Mouse (Mus musculus) liver, embryonic 16.5 days (tissue): ENCODE data around the gene Acsbg2. TPM values are rescaled to one million over a fixed set of nuclear protein-coding genes. Genes with fewer than 3 reads are reported as not detected.

Source experiments
- ATAC-seq: fragments of 200-750 bp; cut with Nextera tagmentation; 2 replicates; pipeline ENCODE4 v1.8.0; 2017; ENCODE audit warnings: low read depth, mild to moderate bottlenecking, moderate number of reproducible peaks, moderate library complexity
- H3K27ac ChIP-seq: fragments of 300-500 bp; sonication (generic); 2 replicates; pipeline ENCODE4 v1.5.1; 2014; ENCODE audit warnings: mild to moderate bottlenecking, low read length
- H3K27me3 ChIP-seq: fragments of 300-500 bp; sonication (generic); 2 replicates; pipeline ENCODE4 v1.6.1; 2014; ENCODE audit warnings: low read depth, low read length, mixed read lengths; ENCODE audit not compliant: control insufficient read depth, insufficient read depth
- H3K36me3 ChIP-seq: fragments of 300-500 bp; sonication (generic); 2 replicates; pipeline ENCODE4 v1.6.1; 2014; ENCODE audit warnings: mild to moderate bottlenecking; ENCODE audit not compliant: control insufficient read depth, insufficient read depth
- H3K4me1 ChIP-seq: fragments of 300-500 bp; sonication (generic); 2 replicates; pipeline ENCODE4 v1.6.1; 2014; ENCODE audit warnings: low read depth, low read length, mixed read lengths; ENCODE audit not compliant: control insufficient read depth
- H3K4me2 ChIP-seq: fragments of 300-500 bp; sonication (generic); 2 replicates; pipeline ENCODE4 v1.6.1; 2014; ENCODE audit warnings: low read depth, low read length, mixed read lengths
- H3K4me3 ChIP-seq: fragments of 300-500 bp; sonication (generic); 2 replicates; pipeline ENCODE4 v1.5.1; 2014; ENCODE audit warnings: low read depth, mild to moderate bottlenecking, low read length
- H3K9ac ChIP-seq: fragments of 300-500 bp; sonication (generic); 2 replicates; pipeline ENCODE4 v1.6.1; 2014; ENCODE audit warnings: low read depth, low read length
- H3K9me3 ChIP-seq: fragments of 300-500 bp; sonication (generic); replicated peaks from 2 replicates; pipeline ENCODE4 v1.6.1; 2016; ENCODE audit warnings: low read length; ENCODE audit not compliant: control insufficient read depth
- WGBS: fragments of 180-500 bp; shearing (Covaris S2); extraction: QIAGEN DNeasy Blood & Tissue Kit; methylation state at CpG from one replicate; pipeline ENCODE4 v1.1.7; 2014; ENCODE audit not compliant: insufficient replicate concordance; 5-methylcytosine and 5-hydroxymethylcytosine counted together
- polyA plus RNA-seq: library from polyadenylated mRNA; unstranded; fragments of >200 nt; fragmentation: Nextera tagmentation; extraction: Ambion mirVana; gene quantifications from 2 replicates; pipeline ENCODE4 v1.2.1, GENCODE M21; 2015

The Acsbg2 gene
- polyA plus RNA-seq, 1 experiment from 2014 or later = not detected

- Histone ChIP-seq H3K27me3 (no peaks in the 10 kb centered on the region), H3K27ac (no peak overlapping the region), H3K4me1 (peaks cover 1% of the 10 kb centered on the region), H3K4me2 (no peak overlapping the region), H3K36me3 (peaks cover 9% of the 10 kb centered on the region), H3K9ac (no peak overlapping the region), H3K9me3 (no peaks in the 10 kb centered on the region), H3K4me3 (no peak overlapping the region)
- ATAC-seq = no peak
- 83% methylated on average over 5 of the region's 5 CpGs for WGBS
Measured at GRCm38 (mm10) chr17:56804952-56805351, 69.3 kb downstream of the Acsbg2 start.

- no peak overlapping the region for H3K9ac ChIP-seq
- WGBS = 81% methylated on average over 8 of the region's 8 CpGs
- no peaks in the 10 kb centered on the region for H3K27me3 ChIP-seq
- no peaks in the 10 kb centered on the region for H3K9me3 ChIP-seq
- no peak overlapping the region for H3K4me3 ChIP-seq
- no peak overlapping the region for H3K4me2 ChIP-seq
- H3K36me3 ChIP-seq = peaks cover 16% of the 10 kb centered on the region
- no peak for ATAC-seq
- no peaks in the 10 kb centered on the region for H3K4me1 ChIP-seq
- H3K27ac ChIP-seq = no peak overlapping the region
Measured at GRCm38 (mm10) chr17:56802065-56802464, 72.2 kb downstream of the Acsbg2 start.

- Histone ChIP-seq H3K36me3 (peaks cover 16% of the 10 kb centered on the region), H3K4me3 (no peak overlapping the region), H3K9me3 (no peaks in the 10 kb centered on the region), H3K27ac (no peak overlapping the region), H3K9ac (no peak overlapping the region), H3K4me1 (no peaks in the 10 kb centered on the region; the same call in 1 of the 2 replicates), H3K4me2 (no peak overlapping the region), H3K27me3 (no peaks in the 10 kb centered on the region)
- ATAC-seq = no peak
- 78% methylated on average over 3 of the region's 3 CpGs for WGBS
Measured at GRCm38 (mm10) chr17:56799276-56799675, 75.0 kb downstream of the Acsbg2 start.

GRCm38 (mm10) chr17:56793614-56794319 is 80.5 kb downstream of the Acsbg2 start:
- Histone ChIP-seq H3K36me3 (no peaks in the 10 kb centered on the region; the same call in 1 of the 2 replicates), H3K9me3 (no peaks in the 10 kb centered on the region), H3K4me1 (peaks cover 25% of the 10 kb centered on the region), H3K4me2 (peak overlapping the region; percentile 53), H3K4me3 (peak overlapping the region; percentile 45), H3K9ac (peak overlapping the region; percentile 38), H3K27ac (peak overlapping the region; percentile 88), H3K27me3 (no peaks in the 10 kb centered on the region)
- 35% methylated on average over 6 of the region's 6 CpGs for WGBS
- ATAC-seq = peak; percentile 95

Other genes starting within 250 kb of the Acsbg2 start
- gene Lonp1, start 247.6 kb downstream of the Acsbg2 start, polyA plus RNA-seq = 35.0 and 36.3 TPM in 2 replicates
- 0.21 and 0.33 TPM in 2 replicates for gene Catsperd, start 246.3 kb downstream of the Acsbg2 start, polyA plus RNA-seq
- gene Ranbp3, start 201.2 kb downstream of the Acsbg2 start, polyA plus RNA-seq = 35.9 and 37.0 TPM in 2 replicates
- gene Ndufa11, start 156.7 kb downstream of the Acsbg2 start, polyA plus RNA-seq = 210 and 219 TPM in 2 replicates
- 2.8 and 4.2 TPM in 2 replicates for gene Vmac, start 156.4 kb downstream of the Acsbg2 start, polyA plus RNA-seq
- gene Nrtn, start 116.9 kb downstream of the Acsbg2 start, polyA plus RNA-seq = 0.49 and 1.0 TPM in 2 replicates
- 11.4 and 12.2 TPM in 2 replicates for gene Dus3l, start 109.7 kb downstream of the Acsbg2 start, polyA plus RNA-seq
- gene Prr22, start 104.2 kb downstream of the Acsbg2 start, polyA plus RNA-seq = 0.42 and 0.44 TPM in 2 replicates
- 12.4 and 12.6 TPM in 2 replicates for gene Rfx2, start 43.4 kb downstream of the Acsbg2 start, polyA plus RNA-seq
- 0.02 and 0.05 TPM in 2 replicates for gene 1700061G19Rik, start 1.0 kb upstream of the Acsbg2 start, polyA plus RNA-seq
- gene Mllt1, start 61.0 kb upstream of the Acsbg2 start, polyA plus RNA-seq = 6.2 and 7.6 TPM in 2 replicates
- gene Acer1, start 107.7 kb upstream of the Acsbg2 start, polyA plus RNA-seq = not detected in 2 replicates
- gene Clpp, start 115.9 kb upstream of the Acsbg2 start, polyA plus RNA-seq = 62.4 and 62.7 TPM in 2 replicates
- gene Alkbh7, start 122.9 kb upstream of the Acsbg2 start, polyA plus RNA-seq = 15.9 and 19.6 TPM in 2 replicates
- not detected in 2 replicates for gene Pspn, start 125.6 kb upstream of the Acsbg2 start, polyA plus RNA-seq
- 45.4 and 47.0 TPM in 2 replicates for gene Gtf2f1, start 136.8 kb upstream of the Acsbg2 start, polyA plus RNA-seq
- gene Gm17949, start 137.0 kb upstream of the Acsbg2 start, polyA plus RNA-seq = 0.13 and 0.21 TPM in 2 replicates
- 9.6 and 11.1 TPM in 2 replicates for gene Khsrp, start 157.1 kb upstream of the Acsbg2 start, polyA plus RNA-seq
- gene Slc25a41, start 167.2 kb upstream of the Acsbg2 start, polyA plus RNA-seq = not detected in 2 replicates
- 12.1 and 13.1 TPM in 2 replicates for gene Crb3, start 184.7 kb upstream of the Acsbg2 start, polyA plus RNA-seq
- 4.4 and 7.0 TPM in 2 replicates for gene Slc25a23, start 185.4 kb upstream of the Acsbg2 start, polyA plus RNA-seq
- gene Dennd1c, start 204.1 kb upstream of the Acsbg2 start, polyA plus RNA-seq = 4.0 and 4.3 TPM in 2 replicates
- 0.36 and 0.60 TPM in 2 replicates for gene Tubb4a, start 213.3 kb upstream of the Acsbg2 start, polyA plus RNA-seq
- 0.48 and 0.67 TPM in 2 replicates for gene Tnfsf9, start 230.9 kb upstream of the Acsbg2 start, polyA plus RNA-seq